Mouse (Mus musculus) urinary bladder, postnatal 4 days (tissue): ENCODE data around the gene Rgs13.
"Not testable (repeated sequence)": the region's sequence is repeated elsewhere in the genome, so short reads cannot be mapped to it uniquely, and the experiment has no call there.

Source experiments
- DNase-seq, 2 experiments: peaks; one replicate each; pipeline ENCODE4 v3.0.0; 2021 to 2022; ENCODE audit warnings: low spot score in 2 of 2

Rgs13 gene

GRCm38 (mm10) chr1:144152184-144152525 lies 25.0 kb downstream of the Rgs13 start:
- no peak for DNase-seq

- DNase-seq, result no peak
These were observed 25.6 kb downstream of the Rgs13 start for GRCm38 (mm10) chr1:144151401-144152183.

- DNase-seq, result no peak
These were observed 27.2 kb downstream of the Rgs13 start for GRCm38 (mm10) chr1:144149997-144150396.

- DNase-seq, result not testable (repeated sequence)
These were observed 35.8 kb downstream of the Rgs13 start for GRCm38 (mm10) chr1:144141398-144141797.

GRCm38 (mm10) chr1:144139847-144140246 lies 37.3 kb downstream of the Rgs13 start:
- DNase-seq, result no peak

- no peak for DNase-seq
These were observed 49.2 kb downstream of the Rgs13 start for GRCm38 (mm10) chr1:144127965-144128364.

GRCm38 (mm10) chr1:144120042-144120441 lies 57.1 kb downstream of the Rgs13 start:
- DNase-seq, result no peak

- no peak for DNase-seq
These were observed 57.7 kb downstream of the Rgs13 start for GRCm38 (mm10) chr1:144119456-144119855.

GRCm38 (mm10) chr1:144115848-144116727 lies 61.1 kb downstream of the Rgs13 start:
- DNase-seq, result no peak

GRCm38 (mm10) chr1:144113438-144114074 lies 63.6 kb downstream of the Rgs13 start:
- DNase-seq, result no peak

- DNase-seq, result no peak
These were observed 64.2 kb downstream of the Rgs13 start for GRCm38 (mm10) chr1:144112946-144113345.

GRCm38 (mm10) chr1:144098587-144099258 lies 78.4 kb downstream of the Rgs13 start:
- no peak for DNase-seq

- no peak for DNase-seq
These were observed 86.8 kb downstream of the Rgs13 start for GRCm38 (mm10) chr1:144090410-144090809.
